Mouse (Mus musculus): ENCODE measurements at regions not wholly inside any gene's neighbourhood (a gene's known extent, or its start where the extent isn't known, plus 50 kb on each side); places are given as distances from the start of the nearest gene placed in this dataset.

- peak; percentile 7 for DNase-seq
Observed at GRCm38 (mm10) chr8:127757396-127757795, 601.0 kb upstream of the Nrp1 start.

DNA sequence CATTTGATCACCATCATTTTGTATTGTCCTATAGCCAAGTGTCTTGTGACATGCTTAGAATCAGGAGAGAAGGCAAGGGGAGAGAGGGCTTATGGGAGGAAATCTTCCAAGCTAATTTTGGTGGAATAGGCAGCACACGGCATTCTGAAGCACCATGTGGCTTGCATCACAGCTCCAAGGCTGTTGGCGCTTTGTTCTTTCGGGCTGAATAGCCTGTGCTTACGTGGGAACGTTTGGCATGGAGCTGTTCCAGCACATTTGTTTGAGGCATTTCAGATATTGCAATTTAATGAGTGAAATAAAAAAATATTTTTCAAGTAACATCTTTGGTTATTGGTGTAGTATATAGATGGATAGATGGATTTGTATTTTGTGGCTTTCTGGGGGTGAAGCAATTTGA is 598.5 kb upstream of the Nrp1 start:
- DNase-seq = peak; percentile 26

DNA sequence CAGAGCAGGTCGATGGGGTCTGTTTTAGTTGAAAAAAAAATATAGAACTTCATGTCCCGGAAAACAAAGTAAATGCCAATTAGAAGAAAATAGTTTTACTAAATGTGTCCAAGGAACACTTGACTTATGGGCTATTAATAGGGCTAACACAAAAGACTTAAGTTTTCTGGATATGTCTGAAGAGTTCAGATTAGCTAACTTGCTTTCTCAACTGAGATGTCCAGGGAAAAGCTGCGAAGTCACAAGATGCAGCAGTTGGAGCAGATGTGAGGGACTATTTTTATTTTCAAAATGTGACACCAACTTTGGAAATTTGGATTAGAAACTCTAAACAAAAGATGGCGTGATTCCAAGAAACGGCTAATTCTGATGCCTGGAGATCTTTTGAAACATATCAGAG is 593.2 kb upstream of the Nrp1 start:
- peak; percentile 63 for DNase-seq

- no peak for DNase-seq
Observed at GRCm38 (mm10) chr8:127768311-127768710, 590.1 kb upstream of the Nrp1 start.

DNA sequence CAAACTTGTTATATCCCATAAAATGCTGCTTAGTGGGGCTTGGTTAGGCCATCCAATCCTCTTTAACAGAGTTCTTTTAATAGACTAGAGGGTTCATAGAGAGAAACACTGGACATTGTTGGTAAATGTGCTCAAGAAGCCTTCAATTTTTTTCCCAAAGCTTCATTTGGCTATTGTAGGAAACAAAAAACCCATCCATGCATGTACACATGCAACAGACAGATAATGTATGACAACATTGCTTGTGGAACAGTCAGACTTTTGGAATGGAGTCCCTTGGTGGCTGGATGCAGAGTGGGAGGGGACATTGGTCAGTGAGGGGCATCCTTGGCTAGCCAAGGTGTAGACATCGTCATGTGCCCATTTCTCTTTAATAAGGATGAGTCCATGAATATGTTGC is 588.8 kb upstream of the Nrp1 start:
- DNase-seq = no peak

DNA sequence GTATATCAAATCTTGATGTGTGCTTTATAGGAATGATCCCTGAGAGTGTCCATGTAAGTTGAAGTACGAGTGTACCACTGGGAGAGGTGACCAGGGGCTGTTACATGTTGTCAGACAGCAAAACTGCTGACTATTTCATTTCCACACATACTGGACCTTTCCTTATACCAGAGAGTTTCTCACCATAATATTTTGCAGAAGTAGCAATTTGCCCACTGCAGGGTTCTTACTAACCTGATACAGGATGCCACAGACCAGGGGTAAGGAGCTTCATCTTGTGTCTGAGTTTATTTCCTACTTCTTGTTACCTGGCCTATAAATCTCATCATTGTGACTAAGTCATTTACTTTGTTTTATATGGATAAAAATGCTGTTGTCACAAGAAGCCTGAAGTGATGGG is 586.6 kb upstream of the Nrp1 start:
- no peak for DNase-seq

DNA sequence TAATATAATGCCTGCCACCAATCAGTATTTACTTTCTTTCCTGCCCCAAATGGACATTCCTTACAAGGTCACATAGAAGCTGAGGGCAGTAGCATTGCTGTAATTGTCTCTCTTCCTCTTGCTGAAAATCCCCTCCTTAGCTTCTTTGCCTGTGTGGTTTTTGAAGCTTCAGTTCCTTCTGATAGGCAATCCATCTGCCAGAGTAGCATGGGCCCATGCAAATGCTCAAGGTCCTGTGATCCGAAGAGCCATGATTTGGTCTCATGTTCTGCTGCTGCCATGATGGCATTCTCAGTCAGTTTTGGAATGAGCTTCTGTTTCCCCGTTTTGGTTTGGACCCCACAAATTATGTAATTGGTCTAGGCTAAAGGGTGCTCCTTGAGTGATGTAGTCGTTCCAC is 586.0 kb upstream of the Nrp1 start:
- no peak for DNase-seq

DNA sequence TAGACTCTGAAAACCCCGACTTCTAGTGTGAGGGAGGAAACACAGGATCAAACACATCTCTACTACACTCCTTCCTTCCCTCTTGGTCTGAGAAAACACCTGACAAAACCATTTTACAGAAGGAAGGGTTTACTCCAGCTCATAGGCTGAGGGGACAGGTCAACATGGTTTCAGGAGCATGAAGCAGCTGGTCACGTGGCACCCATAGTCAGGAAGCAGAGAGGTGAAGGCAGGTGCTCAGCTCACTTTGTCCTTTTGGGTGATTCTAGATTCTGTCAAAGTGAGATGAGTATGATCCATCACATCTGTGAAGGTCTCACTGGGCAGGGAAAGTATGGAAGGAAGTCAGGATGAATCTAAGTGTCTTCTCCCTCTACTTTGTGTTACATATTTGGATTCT is 585.5 kb upstream of the Nrp1 start:
- no peak for DNase-seq

DNA sequence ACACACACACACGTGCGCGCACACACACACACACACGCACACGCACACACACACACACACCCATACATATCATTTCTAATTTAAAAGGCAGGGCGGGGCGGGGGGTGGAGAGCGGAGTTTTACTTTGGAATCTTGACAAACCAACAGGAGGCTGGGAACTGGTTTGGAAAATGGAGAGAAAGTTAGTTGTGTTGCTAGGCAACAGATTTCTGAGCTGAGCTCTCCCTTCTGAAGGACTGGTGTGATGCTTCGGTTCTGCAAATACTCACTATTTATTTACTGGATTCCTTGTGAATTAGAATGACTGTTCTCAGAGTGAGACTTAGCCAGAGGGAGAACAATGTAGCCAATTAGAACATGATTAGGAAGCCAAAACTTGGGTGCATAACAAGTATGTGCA is 583.8 kb upstream of the Nrp1 start:
- peak; percentile 4 for DNase-seq

GRCm38 (mm10) chr8:127775160-127775559 is 583.2 kb upstream of the Nrp1 start:
- no peak for DNase-seq

- no peak for DNase-seq
Observed at GRCm38 (mm10) chr8:127775747-127776146, 582.7 kb upstream of the Nrp1 start.

- DNase-seq = no peak
Observed at GRCm38 (mm10) chr8:127778352-127779020, 579.9 kb upstream of the Nrp1 start.

- no peak for DNase-seq
Observed at GRCm38 (mm10) chr8:127779021-127779689, 579.2 kb upstream of the Nrp1 start.

GRCm38 (mm10) chr8:127780596-127780995 is 577.8 kb upstream of the Nrp1 start:
- no peak for DNase-seq

DNA sequence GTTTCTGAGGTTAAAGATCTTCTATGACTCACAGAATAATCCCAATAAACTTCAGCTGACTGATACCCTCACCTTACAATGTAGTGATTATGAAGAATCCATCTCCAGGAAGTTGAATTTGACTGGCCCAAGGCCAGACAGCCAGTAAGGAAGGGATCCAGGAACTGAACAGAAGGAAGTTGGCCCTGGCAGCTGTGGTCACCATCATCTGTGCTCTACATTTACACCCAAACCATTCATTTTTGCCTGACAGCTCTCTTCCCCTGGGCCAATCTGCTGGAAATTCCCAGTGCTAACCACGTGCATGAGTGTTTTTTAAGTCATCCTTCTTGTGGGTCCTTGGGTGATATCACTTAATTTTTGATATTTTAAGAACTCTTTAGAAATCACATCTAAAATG is 577.4 kb upstream of the Nrp1 start:
- DNase-seq = no peak

DNA sequence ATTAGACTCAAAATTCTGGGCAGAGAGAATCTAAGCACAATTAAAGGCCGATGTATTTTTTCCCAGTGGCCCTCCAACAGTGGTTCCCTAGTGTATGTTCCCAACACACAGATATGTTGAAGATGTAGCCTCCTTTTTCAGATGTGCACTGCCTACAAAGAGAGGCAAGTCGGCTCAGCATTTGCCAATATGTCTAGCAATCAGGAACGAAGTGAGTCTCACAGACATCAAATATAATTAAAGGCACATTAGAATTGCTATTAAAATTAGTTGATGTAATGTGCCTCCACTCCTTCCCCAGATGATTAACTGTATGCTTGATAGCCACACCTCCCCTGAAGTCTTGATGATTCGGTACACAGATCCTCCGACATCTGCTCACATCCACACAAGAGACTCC is 565.8 kb upstream of the Nrp1 start:
- DNase-seq = no peak

- no peak for DNase-seq
Observed at GRCm38 (mm10) chr8:127799849-127800471, 558.4 kb upstream of the Nrp1 start.

- DNase-seq = no peak
Observed at GRCm38 (mm10) chr8:127802136-127802535, 556.3 kb upstream of the Nrp1 start.

DNA sequence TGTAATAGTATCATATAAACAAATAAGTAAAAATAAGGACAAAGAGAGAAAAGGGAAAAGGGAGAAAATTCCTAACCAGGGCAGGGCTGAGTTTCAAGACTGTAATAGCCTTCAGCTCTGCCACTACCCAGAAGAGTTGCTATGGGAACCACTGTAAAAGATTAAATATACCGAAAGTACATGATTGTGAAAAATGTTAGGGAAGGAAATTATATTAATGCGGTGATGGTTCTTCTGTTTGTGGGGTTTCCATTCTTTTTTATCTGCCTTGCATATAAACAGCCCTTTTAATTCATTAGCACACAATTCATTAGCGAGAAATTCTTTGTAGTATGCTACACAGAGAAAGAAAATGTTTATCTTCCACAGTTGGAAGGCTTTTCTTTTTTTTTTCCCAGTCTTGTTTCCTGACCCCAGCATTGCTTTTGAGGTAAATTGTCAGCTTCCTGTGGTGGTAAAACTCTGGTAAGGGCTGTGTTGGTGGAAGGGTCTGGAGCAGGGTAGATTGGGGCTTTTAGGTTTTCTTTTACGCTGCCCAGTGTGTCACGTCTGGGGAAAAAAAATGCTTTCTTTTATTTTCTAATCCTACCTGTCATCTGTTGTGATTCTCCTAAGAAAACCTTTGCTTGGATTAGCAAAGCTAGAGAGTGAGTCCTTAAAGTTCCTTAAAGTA is 555.6 kb upstream of the Nrp1 start:
- DNase-seq = no peak

- peak; percentile 58 for DNase-seq
Observed at GRCm38 (mm10) chr8:127809203-127810155, 548.9 kb upstream of the Nrp1 start.

GRCm38 (mm10) chr8:127811338-127811737 is 547.1 kb upstream of the Nrp1 start:
- DNase-seq = no peak

- peak; percentile 7 for DNase-seq
Observed at GRCm38 (mm10) chr8:127814785-127815523, 543.5 kb upstream of the Nrp1 start.

All from lung, postnatal 36 days (tissue).